Mouse (Mus musculus): ENCODE results near the gene Arid3c.
"Not testable (repeated sequence)": the region's sequence is repeated elsewhere in the genome, so short reads cannot be mapped to it uniquely, and the experiment has no call there.

DNA sequence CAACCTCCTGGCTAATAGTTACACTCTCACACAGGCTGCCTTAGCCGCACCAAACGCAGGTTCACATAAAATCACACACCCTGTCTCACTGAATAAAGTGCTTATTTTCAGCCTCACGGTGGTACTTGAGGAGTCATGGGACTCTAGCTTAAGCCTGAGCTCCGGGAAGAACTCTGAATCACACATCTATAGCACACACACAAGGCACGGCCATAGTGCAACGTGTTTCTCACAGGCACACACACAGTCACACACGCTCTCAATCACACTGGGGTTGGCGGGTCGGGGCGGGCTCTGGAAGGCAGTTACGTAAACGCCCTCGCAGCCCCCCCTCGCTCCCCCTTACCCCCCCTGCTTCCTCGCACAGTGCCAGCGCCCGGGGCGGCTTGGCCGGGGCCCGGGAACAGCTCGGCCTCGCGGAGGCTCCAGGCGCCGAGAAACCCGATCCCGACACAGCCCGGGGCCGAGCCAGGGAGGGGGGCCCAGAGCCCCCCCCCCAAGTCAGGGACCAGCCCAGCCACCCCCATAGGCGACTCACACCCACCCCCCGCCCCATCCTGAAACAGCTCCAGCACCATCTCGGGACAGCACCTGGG lies 32.4 kb downstream of the Arid3c start:
- TF ChIP-seq CTCF, EP300 (IDR thresholded peaks at IDR 0.05; ENCODE audit: low read depth): not testable (repeated sequence)

Data from heart, postnatal 0 days (tissue).